Mouse (Mus musculus) mouse trophoblast stem cell (cell line): ENCODE data around the gene Dhx16.

ENCODE experiments used
- in situ Hi-C, 2 experiments: fragments of 300-500 bp; cut with MseI, MboI; formaldehyde crosslinking; loops; 2 replicates in 1 of 2; 3 replicates in 1 of 2; pipeline ENCODE4 v1.15.1; 2025

Gene Dhx16

DNA sequence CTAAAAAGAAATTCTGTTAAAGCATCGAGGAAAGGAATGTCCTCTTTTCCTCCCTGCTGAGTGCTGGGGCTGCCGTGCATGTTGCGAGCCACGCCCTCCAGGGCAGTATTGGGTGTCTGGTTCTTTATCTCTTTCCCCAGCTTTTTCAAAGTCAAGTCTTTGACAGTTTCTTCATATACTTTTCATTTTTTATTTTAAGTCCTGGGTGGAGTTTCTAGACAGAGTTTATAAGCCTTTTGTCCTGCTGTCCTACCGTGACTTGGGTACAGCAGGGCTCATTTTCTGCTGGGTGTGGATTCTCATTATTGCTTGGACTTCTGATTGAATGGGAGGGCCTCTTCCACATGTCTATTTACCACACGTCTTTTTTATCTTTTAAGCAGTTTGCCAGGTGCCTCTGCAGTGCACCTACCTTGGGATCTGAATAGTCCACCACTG is 40.3 kb downstream of the Dhx16 start:
- in situ Hi-C loops = no loop called here

DNA sequence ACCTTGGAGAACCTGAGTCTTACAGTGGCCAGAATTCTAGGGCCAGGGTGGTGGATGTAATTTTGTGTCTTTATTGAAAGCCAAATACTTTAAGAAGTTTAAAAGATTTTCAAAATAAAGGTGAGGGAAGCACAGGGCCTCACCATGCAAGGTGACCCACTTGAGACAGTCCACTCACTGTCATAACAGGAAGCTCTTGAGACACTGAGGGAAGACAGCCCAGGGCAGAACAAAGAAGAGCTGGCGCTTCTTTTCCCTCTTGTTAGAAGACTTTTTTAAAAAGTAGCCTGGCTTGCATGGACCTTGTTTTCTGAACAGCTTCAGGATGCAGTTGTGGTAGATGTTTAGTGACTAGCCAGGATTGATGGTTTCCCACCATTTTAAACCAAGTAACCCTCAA is 40.8 kb downstream of the Dhx16 start:
- in situ Hi-C loops = no loop called here

DNA sequence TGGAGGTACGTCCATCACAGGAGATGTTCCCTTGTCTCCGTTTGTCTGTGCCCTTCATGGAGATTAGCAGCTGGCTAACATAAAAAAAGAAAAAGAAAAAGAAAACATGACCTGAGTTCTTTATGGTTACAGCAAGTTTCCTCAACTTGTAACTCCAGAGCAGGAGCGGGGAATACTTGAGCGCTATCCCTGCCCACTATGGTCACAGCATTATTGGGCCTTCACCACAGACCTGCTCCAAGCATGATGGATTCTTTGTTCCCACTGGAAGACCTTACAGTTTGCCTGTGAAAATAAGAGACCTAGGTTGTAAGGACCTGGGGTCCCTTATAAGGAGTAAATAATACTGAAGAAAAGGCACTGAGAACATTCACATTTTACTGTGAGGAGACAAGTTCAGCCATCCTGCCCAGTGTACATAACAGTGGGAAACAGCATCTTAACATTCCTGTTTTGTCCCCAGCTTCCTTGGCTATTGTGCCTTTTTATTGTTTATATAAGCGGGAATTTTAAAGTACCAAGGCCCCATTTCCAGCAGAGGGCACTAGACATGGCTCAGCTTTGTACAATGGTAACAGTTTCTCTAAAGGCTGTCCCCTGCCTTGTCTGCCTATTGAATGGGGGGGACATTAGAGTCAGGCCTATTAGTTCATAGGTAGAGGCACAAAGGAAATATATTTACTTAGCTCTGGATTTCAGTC is 41.4 kb downstream of the Dhx16 start:
- in situ Hi-C loops = no loop called here

DNA sequence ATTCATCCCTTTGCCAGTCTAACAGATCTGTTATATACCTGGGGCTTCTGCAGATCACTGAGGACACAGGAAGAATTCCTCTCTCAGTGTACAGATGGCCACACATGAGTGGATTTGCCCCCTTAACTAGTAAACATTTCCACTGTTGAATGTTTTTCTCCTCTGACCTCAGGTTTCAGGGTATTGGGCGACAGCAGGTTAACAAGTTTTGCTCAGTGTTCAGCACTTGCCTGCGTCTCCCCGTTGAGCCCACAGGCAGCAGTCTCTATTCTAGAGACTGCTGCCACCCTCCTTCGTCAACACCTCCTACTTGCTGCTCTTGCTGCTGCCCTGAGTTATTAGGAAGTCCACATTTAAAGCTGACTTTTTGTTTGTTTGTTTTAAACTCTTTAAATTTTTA is 42.1 kb downstream of the Dhx16 start:
- in situ Hi-C loops = no loop called here

DNA sequence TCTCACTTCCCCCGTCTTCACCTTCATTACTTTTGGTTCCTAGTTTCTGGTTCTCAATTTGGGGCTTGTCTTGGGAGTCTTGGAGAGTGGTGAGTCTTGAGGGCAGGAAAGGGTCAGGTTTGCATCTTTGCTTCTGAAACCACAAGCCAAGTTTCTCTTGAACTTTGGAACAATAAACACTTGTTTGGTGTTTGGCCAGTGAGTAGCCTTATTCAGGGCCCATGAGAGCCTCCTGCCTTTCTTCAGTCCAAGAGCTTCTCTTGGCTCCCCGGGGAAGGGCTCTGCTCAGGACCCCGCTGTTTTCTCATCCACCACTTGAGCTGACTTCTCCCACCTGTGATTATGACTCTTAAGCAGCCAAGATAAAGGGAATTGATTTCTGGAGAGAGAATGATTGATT is 42.9 kb downstream of the Dhx16 start:
- in situ Hi-C loops = no loop called here

DNA sequence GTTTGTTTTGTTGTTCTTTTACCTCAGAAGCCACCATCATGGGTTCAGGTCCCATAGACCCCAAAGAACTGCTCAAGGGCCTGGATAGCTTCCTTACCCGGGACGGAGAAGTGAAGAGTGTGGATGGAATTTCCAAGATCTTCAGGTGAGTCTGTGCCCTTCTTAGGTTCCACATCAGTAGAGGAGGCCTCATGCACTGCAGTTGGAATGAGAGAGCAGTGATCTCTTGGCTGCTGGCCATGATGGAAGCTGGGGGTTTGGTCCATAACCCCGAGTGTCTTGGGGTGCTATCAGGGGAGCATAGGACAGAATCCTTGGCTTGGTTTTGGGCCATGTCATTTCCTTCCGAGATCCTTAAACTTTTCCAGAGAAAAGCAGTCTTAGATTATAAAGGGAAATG is 43.7 kb downstream of the Dhx16 start:
- in situ Hi-C loops = no loop called here

DNA sequence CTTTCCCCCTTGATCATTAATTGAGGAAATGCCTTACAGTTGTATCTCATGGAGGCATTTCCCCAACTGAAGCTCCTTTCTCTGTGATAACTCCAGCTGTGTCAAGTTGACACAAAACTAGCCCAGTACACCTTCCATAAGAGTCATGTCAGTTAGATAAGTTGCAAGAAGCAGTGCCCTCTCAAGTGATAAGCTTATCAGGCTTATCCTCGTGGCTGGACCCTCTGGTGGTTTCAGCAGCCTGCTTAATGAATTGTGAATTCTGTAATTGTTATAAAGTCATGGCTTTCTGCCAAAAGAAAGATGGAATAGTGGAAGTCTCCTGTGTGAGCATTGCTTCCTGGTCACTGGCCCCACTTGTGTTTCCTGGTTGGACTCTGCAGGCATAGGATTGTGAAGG is 47.9 kb downstream of the Dhx16 start:
- in situ Hi-C loops = no loop called here

DNA sequence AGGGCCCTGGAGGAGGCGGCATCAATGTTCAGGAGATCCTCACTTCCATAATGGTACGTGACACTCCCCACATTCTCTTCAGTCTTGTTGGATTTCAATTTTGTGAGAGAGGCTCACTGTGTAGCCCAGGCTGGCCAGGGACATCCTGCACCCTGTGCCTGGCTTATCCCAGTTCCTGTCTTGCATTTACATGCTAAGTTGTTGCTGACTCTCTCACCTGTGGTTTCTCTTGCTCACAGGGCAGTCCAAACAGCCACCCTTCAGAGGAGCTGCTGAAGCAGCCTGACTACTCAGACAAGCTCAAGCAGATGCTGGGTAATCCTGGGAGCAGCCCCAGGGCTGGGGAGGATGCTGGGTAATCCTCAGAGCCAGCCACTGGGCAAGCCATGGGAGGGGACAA is 49.9 kb downstream of the Dhx16 start:
- in situ Hi-C loops = no loop called here

DNA sequence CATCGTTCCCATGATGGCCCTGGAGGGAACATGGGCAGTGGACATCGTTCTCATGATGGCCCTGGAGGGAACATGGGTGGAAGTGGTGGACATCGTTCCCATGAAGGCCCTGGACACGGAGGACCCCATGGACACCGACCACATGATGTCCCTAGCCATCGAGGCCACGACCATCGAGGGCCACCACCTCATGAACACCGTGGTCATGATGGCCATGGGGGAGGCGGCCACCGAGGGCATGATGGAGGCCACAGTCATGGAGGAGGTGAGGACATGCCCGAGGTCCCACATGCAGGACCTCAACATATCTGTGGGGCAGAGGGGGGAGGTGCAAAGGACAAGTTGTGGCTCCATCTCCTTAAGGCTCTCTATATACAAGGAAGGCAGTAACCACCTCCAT is 51.0 kb downstream of the Dhx16 start:
- in situ Hi-C loops = no loop called here

DNA sequence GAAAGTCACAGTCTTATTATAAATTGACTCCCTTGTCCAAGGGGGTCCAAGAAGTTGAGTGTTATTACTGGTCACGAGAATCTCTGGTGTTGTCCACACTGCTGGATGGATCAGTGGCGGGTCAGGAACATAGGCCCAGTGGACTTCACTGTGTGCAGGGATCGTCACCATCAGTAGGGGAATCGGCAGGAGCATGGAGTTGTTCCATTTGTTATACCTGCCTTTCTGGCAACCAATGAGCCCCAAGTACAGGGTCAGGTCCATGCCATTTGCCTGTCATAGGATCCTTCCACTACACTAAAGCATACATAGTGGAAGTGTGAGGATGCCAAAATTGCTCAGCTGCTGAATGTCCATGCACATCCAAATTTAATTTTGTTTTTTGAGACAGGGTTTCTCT is 53.0 kb downstream of the Dhx16 start:
- in situ Hi-C loops = no loop called here

DNA sequence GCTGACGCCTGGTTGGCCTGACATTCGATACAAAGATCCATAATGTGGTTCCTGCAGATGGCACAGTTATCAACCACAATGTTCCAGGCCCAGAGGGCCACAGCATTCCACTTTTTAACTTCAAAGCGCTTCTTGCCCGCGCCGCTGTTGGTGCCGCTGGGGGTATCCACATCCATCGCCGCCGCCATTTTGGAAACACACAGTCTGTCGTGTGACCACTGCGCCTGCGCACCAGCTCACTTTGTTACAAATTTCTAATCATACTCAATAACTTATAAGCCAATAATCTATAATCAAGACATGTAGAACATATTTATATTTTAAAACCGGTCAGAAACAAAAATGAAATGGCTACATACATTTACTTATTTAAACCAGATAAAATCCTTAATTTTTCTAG is 56.1 kb downstream of the Dhx16 start:
- in situ Hi-C loops = loop anchor here (5.0 kb wide), 1 partner anchor 57 kb away; no protein-coding TSS in a partner anchor

DNA sequence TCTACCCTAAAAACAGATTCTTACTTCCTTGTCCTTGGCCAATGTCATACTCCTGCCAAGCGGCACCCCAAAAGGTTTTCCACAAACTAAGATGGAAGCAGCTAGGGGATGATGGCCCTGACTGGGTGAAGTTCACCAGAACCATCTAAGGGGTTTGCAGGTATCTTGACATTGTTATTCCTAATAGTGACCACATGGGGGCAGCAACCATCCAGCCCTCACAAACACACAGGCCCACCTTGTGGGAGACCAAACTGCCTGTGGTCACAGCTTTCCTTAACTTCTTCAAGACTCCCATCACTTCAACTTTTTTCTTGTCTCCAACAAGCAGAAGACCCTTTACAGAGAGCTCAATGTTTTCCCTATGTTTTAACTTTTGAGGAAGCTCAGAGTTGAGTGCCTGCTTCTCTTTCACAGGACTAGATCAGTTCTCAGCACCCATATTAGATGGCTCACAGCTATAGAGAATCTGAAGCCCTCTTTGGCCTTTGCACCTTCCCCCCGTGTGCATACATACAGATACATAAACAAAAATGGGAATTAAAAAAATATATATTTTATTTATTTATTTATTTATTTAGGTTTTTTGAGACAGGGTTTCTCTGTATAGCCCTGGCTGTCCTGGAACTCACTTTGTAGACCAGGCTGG is 58.2 kb downstream of the Dhx16 start:
- in situ Hi-C loops = loop anchor here (5.0 kb wide), 1 partner anchor 54 kb away; no protein-coding TSS in a partner anchor

DNA sequence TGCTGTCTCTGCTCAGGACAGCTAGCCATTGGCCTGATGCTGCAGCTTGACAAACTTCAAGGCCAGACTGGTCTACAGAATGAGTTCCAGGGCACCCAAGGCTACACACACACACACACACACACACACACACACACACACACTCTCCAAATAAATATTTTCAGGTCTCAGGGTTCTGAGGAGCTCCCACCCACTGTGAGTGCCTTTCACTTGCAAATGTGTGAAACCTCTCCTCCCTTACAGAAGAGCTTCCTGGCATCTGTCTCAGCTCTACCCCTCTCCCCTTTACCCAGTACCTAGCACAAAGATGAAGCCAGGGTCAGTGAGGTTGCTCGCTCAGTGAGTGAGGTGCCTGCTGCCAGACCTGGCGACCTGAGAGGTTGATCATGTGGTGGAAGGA is 59.5 kb downstream of the Dhx16 start:
- in situ Hi-C loops = loop anchor here (5.0 kb wide), 1 partner anchor 53 kb away; no protein-coding TSS in a partner anchor

DNA sequence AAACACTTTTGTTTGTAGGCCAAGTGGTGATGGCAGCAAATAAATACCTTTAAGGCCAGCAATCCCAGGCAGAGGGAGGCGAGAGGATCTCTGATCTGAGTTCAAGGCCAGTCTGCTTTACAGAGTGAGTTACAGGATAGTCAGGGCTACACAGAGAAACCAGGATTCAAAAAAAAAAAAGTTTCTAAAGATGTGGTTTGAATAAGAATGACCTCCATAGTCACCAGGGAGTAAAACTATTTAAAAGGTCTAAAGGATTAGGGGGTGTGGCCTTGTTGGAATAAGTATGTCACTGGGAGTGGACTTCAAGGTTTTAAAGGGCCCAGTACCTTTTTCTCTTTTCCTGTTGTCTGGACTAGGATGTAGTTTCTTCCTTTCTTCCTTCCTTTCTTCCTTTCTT is 60.3 kb downstream of the Dhx16 start:
- in situ Hi-C loops = loop anchor here (5.0 kb wide), 1 partner anchor 52 kb away; no protein-coding TSS in a partner anchor
